Mouse (Mus musculus): ENCODE measurements around the gene Gm10772. TPM values are rescaled to one million over a fixed set of nuclear protein-coding genes. Genes with fewer than 3 reads are reported as not detected.
"Not testable (repeated sequence)": the region's sequence is repeated elsewhere in the genome, so short reads cannot be mapped to it uniquely, and the experiment has no call there.

The Gm10772 gene
- polyA plus RNA-seq (2014; fragmentation: Nextera tagmentation; extraction: Ambion mirVana), result not detected in 2 replicates

DNA sequence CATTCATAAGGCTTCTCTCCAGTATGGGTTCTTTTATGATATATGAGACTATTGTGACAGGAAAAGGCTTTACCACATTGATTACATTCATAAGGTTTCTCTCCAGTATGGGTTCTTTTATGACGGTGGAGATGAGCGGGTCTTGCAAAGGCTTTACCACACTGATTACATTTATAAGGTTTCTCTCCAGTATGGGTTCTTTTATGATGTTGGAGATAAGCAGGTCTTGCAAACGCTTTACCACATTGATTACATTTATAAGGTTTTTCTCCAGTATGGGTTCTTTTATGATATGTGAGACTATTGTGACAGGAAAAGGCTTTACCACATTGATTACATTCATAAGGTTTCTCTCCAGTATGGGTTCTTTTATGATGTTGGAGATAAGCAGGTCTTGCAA lies at the start of gene Gm10772:
TSS of gene Gm10772 (minus strand) at position 101 of the 400 bp plus-strand sequence.
- not testable (repeated sequence) for H3K9ac ChIP-seq (replicated peaks; ENCODE audit: low read depth, low read length); H3K27ac ChIP-seq (ENCODE audit: low read length); H3K36me3 ChIP-seq (ENCODE audit: control insufficient read depth, insufficient read depth, low read length); H3K9me3 ChIP-seq (ENCODE audit: control insufficient read depth, low read depth, low read length); H3K4me3 ChIP-seq (ENCODE audit: low read depth, low read length); H3K4me2 ChIP-seq (replicated peaks; ENCODE audit: low read depth, low read length); ATAC-seq (ENCODE audit: insufficient number of reproducible peaks, insufficient read depth, low FRiP score, low read depth); H3K4me1 ChIP-seq (ENCODE audit: control insufficient read depth, insufficient read depth, low read length); H3K27me3 ChIP-seq (ENCODE audit: control insufficient read depth, insufficient read depth, low read length)
- WGBS, result no CpG with 5 or more reads among the region's 3 CpGs

DNA sequence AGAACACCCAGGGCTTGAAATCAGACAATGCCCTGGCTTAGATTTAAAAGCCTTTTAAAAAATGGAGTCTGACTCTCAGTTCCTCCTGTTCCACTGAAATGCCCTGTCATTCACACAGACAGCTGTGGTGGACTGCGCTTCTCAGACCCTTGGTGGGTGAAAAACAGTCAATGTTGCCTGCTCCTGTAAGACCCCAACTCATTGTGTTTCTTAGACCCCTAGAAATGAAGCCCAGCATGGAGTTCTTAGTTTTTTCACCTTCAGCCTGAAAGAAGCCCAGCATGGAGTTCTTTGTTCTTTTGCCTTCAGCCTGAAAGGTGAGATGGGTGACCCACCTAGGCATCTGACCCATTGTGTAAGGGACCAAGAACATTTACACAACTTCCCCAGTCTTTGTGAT lies 36.5 kb upstream of the Gm10772 start:
- H3K27me3 ChIP-seq (ENCODE audit: control insufficient read depth, insufficient read depth, low read length); H3K27ac ChIP-seq (ENCODE audit: low read length); H3K9ac ChIP-seq (replicated peaks; ENCODE audit: low read depth, low read length); ATAC-seq (ENCODE audit: insufficient number of reproducible peaks, insufficient read depth, low FRiP score, low read depth); H3K4me2 ChIP-seq (replicated peaks; ENCODE audit: low read depth, low read length); H3K9me3 ChIP-seq (ENCODE audit: control insufficient read depth, low read depth, low read length); H3K4me3 ChIP-seq (ENCODE audit: low read depth, low read length); H3K4me1 ChIP-seq (ENCODE audit: control insufficient read depth, insufficient read depth, low read length); H3K36me3 ChIP-seq (ENCODE audit: control insufficient read depth, insufficient read depth, low read length): not testable (repeated sequence)
- no CpG with 5 or more reads among the region's 1 CpGs for WGBS

DNA sequence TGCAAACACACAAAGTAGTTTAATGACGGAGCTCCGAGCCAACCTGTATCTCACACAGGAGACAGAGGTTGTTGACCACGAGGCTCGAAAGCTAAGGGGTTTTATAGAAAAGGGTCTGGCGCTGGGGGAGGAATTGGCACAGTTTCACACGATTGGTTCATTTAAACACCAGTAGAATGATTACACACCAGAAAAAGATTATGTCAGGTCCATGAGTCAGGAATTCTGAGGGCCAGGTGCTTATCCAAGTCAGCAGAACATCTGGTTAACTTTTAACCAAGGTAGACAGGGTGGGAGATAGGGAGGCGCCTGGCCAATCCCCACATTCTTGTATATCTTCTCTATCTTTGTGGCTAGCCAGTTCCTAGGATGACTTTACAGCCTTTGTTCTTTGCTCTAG lies 35.8 kb upstream of the Gm10772 start:
- not testable (repeated sequence) for H3K27me3 ChIP-seq (ENCODE audit: control insufficient read depth, insufficient read depth, low read length); H3K4me1 ChIP-seq (ENCODE audit: control insufficient read depth, insufficient read depth, low read length); H3K9ac ChIP-seq (replicated peaks; ENCODE audit: low read depth, low read length); H3K36me3 ChIP-seq (ENCODE audit: control insufficient read depth, insufficient read depth, low read length); H3K9me3 ChIP-seq (ENCODE audit: control insufficient read depth, low read depth, low read length); H3K4me2 ChIP-seq (replicated peaks; ENCODE audit: low read depth, low read length); H3K4me3 ChIP-seq (ENCODE audit: low read depth, low read length); H3K27ac ChIP-seq (ENCODE audit: low read length); ATAC-seq (ENCODE audit: insufficient number of reproducible peaks, insufficient read depth, low FRiP score, low read depth)
- WGBS, result 82% methylated on average over 4 of the region's 7 CpGs

DNA sequence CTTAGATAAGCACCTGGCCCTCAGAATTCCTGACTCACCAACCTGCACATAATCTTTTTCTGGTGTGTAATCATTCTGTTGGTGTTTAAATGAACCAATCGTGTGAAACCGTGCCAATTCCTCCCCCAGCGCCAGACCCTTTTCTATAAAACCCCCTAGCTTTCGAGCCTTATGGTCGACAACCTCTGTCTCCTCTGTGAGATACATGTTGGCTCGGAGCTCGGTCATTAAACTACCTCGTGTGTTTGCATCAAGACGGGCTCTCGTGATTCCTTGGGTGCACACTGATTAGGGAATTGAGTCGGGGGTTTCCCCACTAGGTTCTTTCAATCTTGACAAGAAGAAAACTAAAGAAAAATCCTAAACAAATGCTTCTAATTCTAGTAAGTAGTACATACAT lies 13.0 kb downstream of the Gm10772 start:
- H3K4me2 ChIP-seq (replicated peaks; ENCODE audit: low read depth, low read length), result no peak overlapping the region
- H3K9me3 ChIP-seq (ENCODE audit: control insufficient read depth, low read depth, low read length), result no peaks in the 10 kb centered on the region
- no peaks in the 10 kb centered on the region for H3K36me3 ChIP-seq (ENCODE audit: control insufficient read depth, insufficient read depth, low read length)
- no peaks in the 10 kb centered on the region for H3K27me3 ChIP-seq (ENCODE audit: control insufficient read depth, insufficient read depth, low read length)
- H3K9ac ChIP-seq (replicated peaks; ENCODE audit: low read depth, low read length), result no peak overlapping the region
- ATAC-seq (ENCODE audit: insufficient number of reproducible peaks, insufficient read depth, low FRiP score, low read depth), result no peak
- no peaks in the 10 kb centered on the region for H3K4me1 ChIP-seq (ENCODE audit: control insufficient read depth, insufficient read depth, low read length)
- no peak overlapping the region for H3K27ac ChIP-seq (ENCODE audit: low read length)
- H3K4me3 ChIP-seq (ENCODE audit: low read depth, low read length), result no peak overlapping the region
- WGBS, result no CpG with 5 or more reads among the region's 11 CpGs

DNA sequence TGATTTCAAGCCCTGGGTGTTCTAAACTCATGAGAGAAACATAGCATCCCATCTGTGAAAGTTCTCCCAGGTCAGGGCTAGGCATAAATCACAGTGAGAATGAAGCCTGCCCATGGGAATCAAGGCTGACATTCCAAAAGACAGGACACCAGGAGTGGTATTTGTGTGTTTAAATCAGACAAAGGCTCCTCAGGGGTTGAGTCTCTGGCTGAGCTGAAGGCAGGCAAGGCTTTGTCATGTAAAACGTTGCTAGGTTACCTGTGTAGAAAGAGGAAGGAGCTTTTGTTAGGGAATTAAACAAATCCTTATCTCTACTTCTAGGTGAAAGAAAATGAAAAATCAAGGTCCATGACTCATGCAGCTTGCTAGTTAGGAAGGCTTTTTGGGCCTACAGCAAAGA lies 13.6 kb downstream of the Gm10772 start:
- WGBS, result no CpG with 5 or more reads among the region's 1 CpGs
- H3K4me1 ChIP-seq (ENCODE audit: control insufficient read depth, insufficient read depth, low read length); H3K4me3 ChIP-seq (ENCODE audit: low read depth, low read length); H3K36me3 ChIP-seq (ENCODE audit: control insufficient read depth, insufficient read depth, low read length); ATAC-seq (ENCODE audit: insufficient number of reproducible peaks, insufficient read depth, low FRiP score, low read depth); H3K27me3 ChIP-seq (ENCODE audit: control insufficient read depth, insufficient read depth, low read length); H3K4me2 ChIP-seq (replicated peaks; ENCODE audit: low read depth, low read length); H3K9me3 ChIP-seq (ENCODE audit: control insufficient read depth, low read depth, low read length); H3K9ac ChIP-seq (replicated peaks; ENCODE audit: low read depth, low read length); H3K27ac ChIP-seq (ENCODE audit: low read length): not testable (repeated sequence)

DNA sequence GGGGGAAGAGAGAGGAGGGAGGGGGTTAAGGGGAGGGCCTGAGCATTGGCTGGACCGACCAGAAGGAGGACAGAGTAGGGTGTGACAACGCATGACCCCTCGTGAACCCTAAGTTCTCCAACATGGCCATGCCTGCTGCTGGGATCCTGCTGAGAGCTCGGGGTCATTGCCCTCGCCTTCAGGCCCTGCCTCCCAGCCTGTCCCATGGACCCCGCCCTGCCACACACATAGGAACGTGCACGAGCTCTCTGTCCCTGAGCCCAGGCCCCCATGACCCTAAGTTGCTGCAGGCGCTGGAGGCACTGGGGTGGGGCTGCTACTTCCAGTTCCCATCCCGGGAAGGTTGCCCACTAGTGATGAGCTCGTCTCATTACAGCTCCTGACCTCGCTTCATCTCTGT lies 48.2 kb downstream of the Gm10772 start:
- not testable (repeated sequence) for H3K4me2 ChIP-seq (replicated peaks; ENCODE audit: low read depth, low read length); H3K4me1 ChIP-seq (ENCODE audit: control insufficient read depth, insufficient read depth, low read length); H3K9me3 ChIP-seq (ENCODE audit: control insufficient read depth, low read depth, low read length); ATAC-seq (ENCODE audit: insufficient number of reproducible peaks, insufficient read depth, low FRiP score, low read depth); H3K27ac ChIP-seq (ENCODE audit: low read length); H3K9ac ChIP-seq (replicated peaks; ENCODE audit: low read depth, low read length); H3K27me3 ChIP-seq (ENCODE audit: control insufficient read depth, insufficient read depth, low read length); H3K36me3 ChIP-seq (ENCODE audit: control insufficient read depth, insufficient read depth, low read length); H3K4me3 ChIP-seq (ENCODE audit: low read depth, low read length)
- WGBS, result 85% methylated on average over 4 of the region's 12 CpGs

Other genes with a start within 250 kb of the Gm10772 start
- gene Gm10324, start 108.0 kb downstream of the Gm10772 start, polyA plus RNA-seq (2014; fragmentation: Nextera tagmentation; extraction: Ambion mirVana), result not detected in 2 replicates
- not detected in 2 replicates for gene 2410141K09Rik, start 213.5 kb upstream of the Gm10772 start, polyA plus RNA-seq (2014; fragmentation: Nextera tagmentation; extraction: Ambion mirVana)